Mouse (Mus musculus) kidney, postnatal 0 days (tissue): ENCODE measurements around the gene Trpm3. TPM values are rescaled to one million over a fixed set of nuclear protein-coding genes. Genes with fewer than 3 reads are reported as not detected.

Experiments used
- ATAC-seq: fragments of 200-750 bp; cut with Nextera tagmentation; replicated peaks from 2 replicates; pipeline ENCODE4 v1.8.0; 2017; ENCODE audit warnings: low read depth, moderate number of reproducible peaks, moderate TSS enrichment, moderate library complexity; ENCODE audit not compliant: low FRiP score
- DNase-seq: peaks from one replicate; pipeline ENCODE4 v3.0.0-alpha.2; 2016; ENCODE audit warnings: low spot score
- H3K27ac ChIP-seq: fragments of 300-500 bp; sonication (generic); 2 replicates; pipeline ENCODE4 v1.5.1; 2014; ENCODE audit warnings: mild to moderate bottlenecking
- H3K27me3 ChIP-seq: fragments of 300-500 bp; sonication (generic); 2 replicates; pipeline ENCODE4 v1.6.1; 2014; ENCODE audit warnings: low read length, mixed read lengths; ENCODE audit not compliant: insufficient read depth
- H3K36me3 ChIP-seq: fragments of 300-500 bp; sonication (generic); 2 replicates; pipeline ENCODE4 v1.6.1; 2014; ENCODE audit warnings: low read length, mixed read lengths; ENCODE audit not compliant: insufficient read depth
- H3K4me1 ChIP-seq: fragments of 300-500 bp; sonication (generic); replicated peaks from 2 replicates; pipeline ENCODE4 v1.6.1; 2014; ENCODE audit warnings: antibody characterized with exemption, low read length, mixed read lengths; ENCODE audit not compliant: insufficient read depth
- H3K4me2 ChIP-seq: fragments of 300-500 bp; sonication (generic); 2 replicates; pipeline ENCODE4 v1.6.1; 2014; ENCODE audit warnings: mild to moderate bottlenecking, low read length, moderate library complexity, mixed read lengths
- H3K4me3 ChIP-seq: fragments of 300-500 bp; sonication (generic); replicated peaks from 2 replicates; pipeline ENCODE4 v1.5.1; 2014; ENCODE audit warnings: low read depth, low read length
- H3K9ac ChIP-seq: fragments of 300-500 bp; sonication (generic); 2 replicates; pipeline ENCODE4 v1.6.1; 2014; ENCODE audit warnings: low read depth, low read length
- H3K9me3 ChIP-seq: fragments of 300-500 bp; sonication (generic); replicated peaks from 2 replicates; pipeline ENCODE4 v1.6.1; 2016; ENCODE audit warnings: low read length, inconsistent platforms, mixed read lengths
- CTCF ChIP-seq: IDR thresholded peaks from 2 replicates; pipeline ENCODE4 v1.5.1; 2016; ENCODE audit warnings: antibody characterized with exemption, low read depth, mild to moderate bottlenecking, moderate library complexity
- WGBS: fragments of 180-500 bp; shearing (Covaris S2); extraction: QIAGEN DNeasy Blood & Tissue Kit; methylation state at CpG from one replicate; pipeline ENCODE4 v1.1.7; 2014; 5-methylcytosine and 5-hydroxymethylcytosine counted together
- polyA plus RNA-seq: library from polyadenylated mRNA; unstranded; fragments of >200 nt; fragmentation: Nextera tagmentation; extraction: Ambion mirVana; gene quantifications from 2 replicates; pipeline ENCODE4 v1.2.1, GENCODE M21; 2015

Trpm3 gene
- polyA plus RNA-seq, 1 experiment from 2014 or later = 2.1 TPM

DNA sequence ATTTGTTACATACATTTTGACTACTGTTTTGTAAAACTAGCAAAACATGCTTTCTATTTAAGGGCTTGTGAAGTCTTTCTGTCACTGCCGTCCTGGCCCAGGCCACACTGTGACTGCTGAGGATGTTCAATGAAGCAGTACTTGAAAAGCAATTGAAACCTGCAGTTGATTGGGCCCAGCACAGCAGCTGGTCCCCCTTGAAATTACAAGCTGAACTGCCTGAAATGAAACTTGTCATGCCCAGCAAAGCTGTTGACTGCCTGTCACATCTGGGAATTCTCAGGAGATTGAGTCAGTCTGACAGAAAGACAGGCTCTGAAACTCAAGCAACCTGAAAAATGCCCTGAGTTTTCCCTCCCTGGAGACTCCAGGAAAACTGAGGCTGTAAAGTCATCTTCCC lies 687.0 kb downstream of the Trpm3 start:
- H3K9ac ChIP-seq = no peak overlapping the region
- H3K27ac ChIP-seq = no peak overlapping the region
- DNase-seq = peak; percentile 16
- no peak overlapping the region for H3K4me2 ChIP-seq
- no peaks in the 10 kb centered on the region for H3K36me3 ChIP-seq
- no peaks in the 10 kb centered on the region for H3K27me3 ChIP-seq
- no peaks in the 10 kb centered on the region for H3K9me3 ChIP-seq
- no peaks in the 10 kb centered on the region for H3K4me1 ChIP-seq
- H3K4me3 ChIP-seq = no peak overlapping the region
- no peak for TF ChIP-seq CTCF
- 16% methylated on average over 1 of the region's 1 CpGs for WGBS
- no peak for ATAC-seq

DNA sequence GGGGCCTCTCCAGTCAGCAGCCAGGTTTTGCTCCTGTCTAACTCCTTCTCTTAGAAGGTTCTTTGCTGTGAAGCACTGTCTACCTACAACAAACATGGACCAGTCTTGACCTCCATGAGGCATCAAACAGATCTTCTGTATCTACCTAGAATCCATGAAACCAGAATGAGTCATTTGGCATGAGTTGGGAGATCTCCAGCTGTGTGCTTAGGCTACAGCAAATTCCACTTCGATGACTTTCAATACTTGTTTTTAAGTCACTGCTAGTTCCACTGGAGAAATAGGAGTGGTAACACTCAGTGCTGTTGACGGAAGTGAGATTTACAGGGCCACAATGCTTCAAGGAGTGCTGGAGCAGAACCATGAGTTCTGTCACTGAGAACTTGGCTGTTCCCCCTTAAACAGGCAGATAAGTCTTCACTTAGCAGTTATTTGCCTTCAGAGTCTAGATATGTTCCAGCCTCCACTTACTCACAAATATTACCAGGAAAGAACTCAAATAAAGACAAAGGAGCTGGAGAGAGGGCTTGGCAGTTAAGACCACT lies 689.4 kb downstream of the Trpm3 start:
- DNase-seq (no peak), ATAC-seq (no peak)
- Histone ChIP-seq H3K9ac (no peak overlapping the region), H3K9me3 (no peaks in the 10 kb centered on the region), H3K4me2 (no peak overlapping the region), H3K4me3 (no peak overlapping the region), H3K27ac (no peak overlapping the region), H3K27me3 (no peaks in the 10 kb centered on the region), H3K4me1 (no peaks in the 10 kb centered on the region), H3K36me3 (no peaks in the 10 kb centered on the region)
- WGBS = 79% methylated on average over 2 of the region's 2 CpGs
- no peak for TF ChIP-seq CTCF

DNA sequence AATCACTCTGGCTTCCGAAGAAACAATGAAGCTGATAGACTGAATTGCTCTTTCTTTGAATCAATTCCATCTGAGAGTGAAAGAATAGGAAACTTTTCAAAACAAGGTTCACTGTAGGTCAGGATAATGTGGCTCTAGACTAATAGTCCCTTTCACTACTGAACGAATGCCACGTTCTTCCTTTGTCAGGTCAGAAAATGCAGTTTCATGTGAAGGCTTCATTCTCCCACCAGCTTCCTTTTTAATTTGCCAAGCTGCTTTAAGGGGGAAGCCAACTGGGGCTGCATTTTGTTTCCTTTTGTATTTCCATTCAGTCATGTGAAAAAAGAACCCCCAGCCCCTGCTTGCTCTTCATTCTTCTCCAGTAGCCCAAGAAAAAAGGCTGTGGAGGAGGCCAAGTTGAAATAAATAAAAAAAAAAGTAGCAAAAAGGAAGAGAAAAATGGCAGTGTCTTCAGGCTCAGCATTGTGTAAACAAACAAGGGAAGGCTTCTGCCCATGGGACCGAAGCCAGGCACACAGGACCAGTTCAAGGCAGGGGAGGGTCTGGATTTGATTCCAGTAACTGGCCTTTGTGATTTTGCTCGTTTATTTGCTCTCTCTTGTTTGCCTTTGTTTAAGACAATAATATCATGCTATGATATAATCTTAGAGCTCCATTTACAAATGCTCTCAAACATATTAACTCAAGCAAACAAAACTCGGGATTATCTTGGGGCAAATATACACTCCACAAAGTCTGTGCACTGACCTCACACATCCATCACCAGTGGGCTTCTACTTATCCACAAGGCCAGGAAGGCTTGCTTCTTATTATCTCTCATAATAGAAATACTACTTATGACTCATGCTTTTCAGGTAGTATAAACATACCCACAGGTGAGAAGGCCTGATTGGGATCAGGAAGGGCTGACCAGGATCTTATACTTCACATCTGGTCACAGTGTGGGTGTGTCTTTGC lies 702.5 kb downstream of the Trpm3 start:
- WGBS = 69% methylated on average over 6 of the region's 6 CpGs
- ATAC-seq = no peak
- no peak for DNase-seq
- Histone ChIP-seq H3K27me3 (no peaks in the 10 kb centered on the region), H3K36me3 (no peaks in the 10 kb centered on the region), H3K27ac (no peak overlapping the region), H3K9me3 (no peaks in the 10 kb centered on the region), H3K9ac (no peak overlapping the region), H3K4me1 (no peaks in the 10 kb centered on the region), H3K4me3 (no peak overlapping the region), H3K4me2 (no peak overlapping the region)
- no peak for TF ChIP-seq CTCF

DNA sequence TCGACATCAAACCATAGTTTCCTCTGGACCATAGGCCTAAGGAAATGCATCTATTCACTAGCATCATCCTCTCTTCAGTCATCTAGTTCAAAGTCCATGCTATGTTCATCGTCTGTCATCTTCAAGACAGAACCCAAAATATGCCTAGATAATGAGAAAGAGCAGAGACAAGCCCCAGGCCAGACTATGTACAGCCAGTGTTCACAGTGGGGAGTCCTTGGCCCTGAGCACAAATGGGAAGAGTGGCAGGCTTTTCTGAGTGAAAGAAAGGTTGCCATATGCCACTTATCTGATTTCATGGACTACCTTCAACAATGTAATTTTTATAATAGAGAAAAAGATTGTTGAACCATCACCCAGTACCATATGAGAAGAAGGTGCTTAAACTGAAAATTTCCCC lies 703.9 kb downstream of the Trpm3 start:
- TF ChIP-seq CTCF = no peak

DNA sequence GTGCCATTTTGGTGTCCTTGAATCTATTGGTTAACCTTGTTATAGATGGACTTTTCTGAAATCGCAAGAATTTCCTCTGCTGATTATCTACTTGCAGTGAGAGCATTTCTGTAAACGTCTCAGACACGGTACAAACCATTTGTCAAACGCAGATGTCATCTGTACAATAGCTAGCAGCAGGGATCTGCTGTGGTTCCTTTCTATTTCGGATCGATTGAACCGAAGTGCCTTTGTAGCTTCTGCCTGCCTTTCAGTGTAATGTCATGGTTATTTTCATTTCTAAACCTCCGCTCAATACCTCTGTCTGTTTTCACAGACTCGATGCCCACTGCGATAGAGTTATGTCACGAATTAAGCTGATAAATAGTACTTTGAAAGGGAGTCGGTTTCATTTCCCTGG lies 708.9 kb downstream of the Trpm3 start:
- H3K27me3 ChIP-seq = no peaks in the 10 kb centered on the region
- WGBS = 68% methylated on average over 12 of the region's 12 CpGs
- no peak for TF ChIP-seq CTCF
- no peaks in the 10 kb centered on the region for H3K4me1 ChIP-seq
- H3K36me3 ChIP-seq = no peaks in the 10 kb centered on the region
- H3K27ac ChIP-seq = no peak overlapping the region
- no peak overlapping the region for H3K4me2 ChIP-seq
- DNase-seq (no peak), ATAC-seq (no peak)
- no peak overlapping the region for H3K9ac ChIP-seq
- no peaks in the 10 kb centered on the region for H3K9me3 ChIP-seq
- H3K4me3 ChIP-seq = no peak overlapping the region

More for the DNA sequence above, 703.9 kb downstream of the Trpm3 start:
- H3K36me3 ChIP-seq = no peaks in the 10 kb centered on the region
- no peak for DNase-seq
- WGBS = 92% methylated on average over 2 of the region's 2 CpGs
- no peak overlapping the region for H3K9ac ChIP-seq
- H3K4me1 ChIP-seq = no peaks in the 10 kb centered on the region
- no peaks in the 10 kb centered on the region for H3K9me3 ChIP-seq
- no peak overlapping the region for H3K4me3 ChIP-seq
- H3K27ac ChIP-seq = no peak overlapping the region
- no peaks in the 10 kb centered on the region for H3K27me3 ChIP-seq
- no peak overlapping the region for H3K4me2 ChIP-seq
- ATAC-seq = no peak

DNA sequence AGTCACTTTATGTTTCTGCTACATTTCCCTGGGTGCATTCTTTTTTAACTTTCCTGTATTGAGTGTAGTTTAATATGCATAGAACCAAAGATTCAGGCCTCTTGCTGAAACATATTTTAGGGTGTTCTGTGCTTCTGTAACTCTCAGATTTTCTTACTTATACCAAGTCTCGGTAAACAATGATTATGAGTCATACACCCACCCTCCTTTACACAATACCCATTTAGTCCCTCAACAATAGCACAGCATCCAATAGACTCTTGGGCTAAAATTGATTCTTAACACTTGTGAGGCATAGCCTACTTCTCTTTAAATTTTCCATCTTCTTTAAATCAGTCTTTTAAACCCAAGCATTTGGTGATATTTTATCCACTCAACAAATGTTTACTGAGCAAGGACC lies 709.4 kb downstream of the Trpm3 start:
- Histone ChIP-seq H3K4me3 (no peak overlapping the region), H3K27ac (no peak overlapping the region), H3K4me2 (no peak overlapping the region), H3K4me1 (no peaks in the 10 kb centered on the region), H3K9me3 (no peaks in the 10 kb centered on the region), H3K9ac (no peak overlapping the region), H3K27me3 (no peaks in the 10 kb centered on the region), H3K36me3 (no peaks in the 10 kb centered on the region)
- no peak for TF ChIP-seq CTCF
- no peak for DNase-seq
- no peak for ATAC-seq
- WGBS = 93% methylated on average over 1 of the region's 1 CpGs
